Mouse (Mus musculus) embryonic facial prominence, embryonic 11.5 days (tissue): ENCODE measurements around the gene Taar2. TPM values are rescaled to one million over a fixed set of nuclear protein-coding genes. Genes with fewer than 3 reads are reported as not detected.

Source experiments
- polyA plus RNA-seq: library from polyadenylated mRNA; unstranded; fragments of >200 nt; fragmentation: Nextera tagmentation; extraction: Ambion mirVana; gene quantifications from 2 replicates; pipeline ENCODE4 v1.2.1, GENCODE M21; 2014

The Taar2 gene
- polyA plus RNA-seq, 1 experiment from 2014 or later, result not detected

Other genes starting within 250 kb of the Taar2 start
- 126 and 139 TPM in 2 replicates for gene Rps12, start 151.3 kb upstream of the Taar2 start, polyA plus RNA-seq
- gene Slc18b1, start 141.6 kb upstream of the Taar2 start, polyA plus RNA-seq, result 21.5 and 22.5 TPM in 2 replicates
- not detected in 2 replicates for gene Vnn3, start 87.1 kb upstream of the Taar2 start, polyA plus RNA-seq
- 1.4 and 1.6 TPM in 2 replicates for gene Vnn1, start 43.9 kb upstream of the Taar2 start, polyA plus RNA-seq
- gene Taar1, start 18.2 kb upstream of the Taar2 start, polyA plus RNA-seq, result not detected in 2 replicates
- not detected in 2 replicates for gene Taar3, start 11.0 kb downstream of the Taar2 start, polyA plus RNA-seq
- gene Taar4, start 21.9 kb downstream of the Taar2 start, polyA plus RNA-seq, result not detected in 2 replicates
- not detected in 2 replicates for gene Taar5, start 32.1 kb downstream of the Taar2 start, polyA plus RNA-seq
- not detected in 2 replicates for gene Taar6, start 47.1 kb downstream of the Taar2 start, polyA plus RNA-seq
- gene Taar7a, start 54.9 kb downstream of the Taar2 start, polyA plus RNA-seq, result not detected in 2 replicates
- gene Taar7b, start 61.4 kb downstream of the Taar2 start, polyA plus RNA-seq, result not detected in 2 replicates
- gene Taar7d, start 88.7 kb downstream of the Taar2 start, polyA plus RNA-seq, result 0.20 TPM in 1 of 2 replicates, not detected in the other
- not detected in 2 replicates for gene Taar7e, start 99.0 kb downstream of the Taar2 start, polyA plus RNA-seq
- not detected in 2 replicates for gene Taar7f, start 110.9 kb downstream of the Taar2 start, polyA plus RNA-seq
- not detected in 2 replicates for gene Taar8a, start 137.9 kb downstream of the Taar2 start, polyA plus RNA-seq
- not detected in 2 replicates for gene Taar8b, start 153.7 kb downstream of the Taar2 start, polyA plus RNA-seq
- not detected in 2 replicates for gene Taar8c, start 163.3 kb downstream of the Taar2 start, polyA plus RNA-seq
- gene Taar9, start 171.0 kb downstream of the Taar2 start, polyA plus RNA-seq, result not detected in 2 replicates
- 76.4 and 79.4 TPM in 2 replicates for gene Stx7, start 210.7 kb downstream of the Taar2 start, polyA plus RNA-seq